Mouse (Mus musculus) liver, embryonic 11.5 days (tissue): ENCODE measurements around the gene Olfr1392. TPM values are rescaled to one million over a fixed set of nuclear protein-coding genes. Genes with fewer than 3 reads are reported as not detected.

Experiments used
- ATAC-seq: fragments of 200-750 bp; cut with Nextera tagmentation; replicated peaks from 2 replicates; pipeline ENCODE4 v1.8.0; 2017; ENCODE audit warnings: moderate number of reproducible peaks, mild to moderate bottlenecking, moderate TSS enrichment, moderate library complexity; ENCODE audit not compliant: low FRiP score
- DNase-seq: peaks from one replicate; pipeline ENCODE4 v3.0.0-alpha.2; 2017; ENCODE audit warnings: low spot score
- H3K27ac ChIP-seq: fragments of 300-500 bp; sonication (generic); 2 replicates; pipeline ENCODE4 v1.5.1; 2014; ENCODE audit warnings: mild to moderate bottlenecking, low read depth, low read length, control low read depth
- H3K27me3 ChIP-seq: fragments of 300-500 bp; sonication (generic); replicated peaks from 2 replicates; pipeline ENCODE4 v1.6.1; 2014; ENCODE audit warnings: low read length, mixed read lengths; ENCODE audit not compliant: control insufficient read depth, insufficient read depth
- H3K36me3 ChIP-seq: fragments of 300-500 bp; sonication (generic); 2 replicates; pipeline ENCODE4 v1.6.1; 2014; ENCODE audit warnings: mild to moderate bottlenecking, low read length, moderate library complexity, mixed read lengths; ENCODE audit not compliant: control insufficient read depth, insufficient read depth
- H3K4me1 ChIP-seq: fragments of 300-500 bp; sonication (generic); replicated peaks from 2 replicates; pipeline ENCODE4 v1.6.1; 2014; ENCODE audit warnings: low read length, mixed read lengths; ENCODE audit not compliant: control insufficient read depth, insufficient read depth
- H3K4me2 ChIP-seq: fragments of 300-500 bp; sonication (generic); 2 replicates; pipeline ENCODE4 v1.6.1; 2014; ENCODE audit warnings: mild to moderate bottlenecking, control low read depth, moderate library complexity
- H3K4me3 ChIP-seq: fragments of 300-500 bp; sonication (generic); 2 replicates; pipeline ENCODE4 v1.5.1; 2014; ENCODE audit warnings: low read depth, low read length, control low read depth
- H3K9ac ChIP-seq: fragments of 300-500 bp; sonication (generic); 2 replicates; pipeline ENCODE4 v1.6.1; 2014; ENCODE audit warnings: low read depth, low read length, control low read depth
- H3K9me3 ChIP-seq: fragments of 300-500 bp; sonication (generic); 2 replicates; pipeline ENCODE4 v1.6.1; 2016; ENCODE audit warnings: low read length, inconsistent platforms, mixed read lengths; ENCODE audit not compliant: control insufficient read depth
- WGBS: fragments of 180-500 bp; shearing (Covaris S2); extraction: QIAGEN DNeasy Blood & Tissue Kit; methylation state at CpG from one replicate; pipeline ENCODE4 v1.1.7; 2014; 5-methylcytosine and 5-hydroxymethylcytosine counted together
- polyA plus RNA-seq: library from polyadenylated mRNA; unstranded; fragments of >200 nt; fragmentation: Nextera tagmentation; extraction: Ambion mirVana; gene quantifications from 2 replicates; pipeline ENCODE4 v1.2.1, GENCODE M21; 2014

The Olfr1392 gene
- polyA plus RNA-seq, 1 experiment from 2014 or later = not detected

DNA sequence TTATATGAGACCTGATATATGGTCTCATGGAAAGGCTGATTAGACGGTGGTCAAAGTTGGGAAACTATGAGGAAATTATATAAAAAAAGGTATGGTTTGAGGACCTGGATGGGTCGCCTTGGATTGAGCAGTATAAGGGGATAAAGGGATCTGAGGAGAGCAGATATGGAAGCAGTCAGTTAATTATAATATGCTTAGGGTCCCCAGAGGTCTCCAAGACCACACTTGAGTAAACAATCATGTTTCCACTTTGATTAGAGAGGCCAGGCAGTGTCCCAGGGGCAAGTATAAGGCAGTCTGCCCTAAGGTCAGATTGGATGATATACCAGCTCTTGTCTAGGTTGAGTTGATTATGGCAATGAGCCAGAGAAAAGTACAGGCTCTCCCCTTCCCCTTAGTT lies 37.4 kb downstream of the Olfr1392 start, which contains the start of gene Olfr1391:
Olfr1391 (plus strand) TSS at position 301 of the 400 bp plus-strand sequence.
- H3K27me3 ChIP-seq = no peaks in the 10 kb centered on the region
- no peak within 1 kb of the TSS for H3K4me3 ChIP-seq
- DNase-seq (no peak), ATAC-seq (no peak)
- H3K4me1 ChIP-seq = no peaks in the 10 kb centered on the region
- no peak within 1 kb of the TSS for H3K9ac ChIP-seq
- 67% methylated on average over 2 of the region's 2 CpGs for WGBS
- H3K4me2 ChIP-seq = no peak within 1 kb of the TSS
- H3K27ac ChIP-seq = no peak within 1 kb of the TSS
- no peaks in the 10 kb centered on the region for H3K9me3 ChIP-seq
- no peaks in the 10 kb centered on the region for H3K36me3 ChIP-seq

DNA sequence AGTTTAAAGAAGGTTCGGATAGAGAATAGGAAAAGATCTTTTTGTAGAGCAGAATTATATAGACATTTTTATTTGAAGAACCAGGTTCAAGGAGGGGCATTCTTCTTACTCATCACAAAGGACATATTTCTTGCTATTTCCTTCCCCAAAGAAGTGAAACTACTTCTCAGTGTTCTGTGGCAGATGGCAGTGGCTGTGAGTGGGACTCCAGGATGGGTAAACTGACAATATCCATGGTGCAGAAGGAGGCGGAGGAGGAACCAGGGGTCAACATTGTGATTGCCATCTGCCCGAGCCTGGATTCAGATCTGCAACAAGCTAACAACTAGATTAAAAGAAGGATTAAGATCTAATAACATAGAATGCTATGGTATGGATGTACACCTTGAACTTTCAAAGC lies 41.6 kb downstream of the Olfr1392 start:
- DNase-seq = no peak
- no peak overlapping the region for H3K27ac ChIP-seq
- no peaks in the 10 kb centered on the region for H3K4me1 ChIP-seq
- no peak overlapping the region for H3K9ac ChIP-seq
- H3K9me3 ChIP-seq = no peaks in the 10 kb centered on the region
- WGBS = 68% methylated on average over 3 of the region's 3 CpGs
- no peak overlapping the region for H3K4me3 ChIP-seq
- ATAC-seq = no peak
- no peaks in the 10 kb centered on the region for H3K27me3 ChIP-seq
- no peaks in the 10 kb centered on the region for H3K36me3 ChIP-seq
- H3K4me2 ChIP-seq = no peak overlapping the region

DNA sequence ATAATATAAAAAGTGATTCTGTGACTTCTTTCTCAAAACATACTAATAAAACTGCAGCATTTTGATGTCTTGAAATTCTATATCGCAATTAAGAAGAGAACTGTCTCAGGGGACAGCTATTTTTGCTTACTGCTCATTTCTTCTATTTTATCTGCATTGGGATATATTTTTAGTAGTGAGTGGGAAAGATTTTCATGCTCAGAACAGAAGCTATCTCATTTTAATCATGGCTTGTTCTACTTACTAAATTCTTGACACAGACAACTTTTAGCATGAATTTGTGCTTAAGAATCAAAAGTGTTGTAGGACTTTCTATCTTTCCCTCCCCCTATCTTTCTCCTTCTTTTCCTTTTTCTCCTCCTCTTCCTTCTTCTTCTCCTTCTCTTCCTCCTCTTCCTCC lies 44.6 kb downstream of the Olfr1392 start:
- WGBS = 65% methylated on average over 1 of the region's 1 CpGs
- Histone ChIP-seq H3K9ac (no peak overlapping the region), H3K36me3 (no peaks in the 10 kb centered on the region), H3K4me1 (no peaks in the 10 kb centered on the region), H3K4me3 (no peak overlapping the region), H3K27me3 (no peaks in the 10 kb centered on the region), H3K9me3 (no peaks in the 10 kb centered on the region), H3K4me2 (no peak overlapping the region), H3K27ac (no peak overlapping the region)
- DNase-seq = no peak
- no peak for ATAC-seq

DNA sequence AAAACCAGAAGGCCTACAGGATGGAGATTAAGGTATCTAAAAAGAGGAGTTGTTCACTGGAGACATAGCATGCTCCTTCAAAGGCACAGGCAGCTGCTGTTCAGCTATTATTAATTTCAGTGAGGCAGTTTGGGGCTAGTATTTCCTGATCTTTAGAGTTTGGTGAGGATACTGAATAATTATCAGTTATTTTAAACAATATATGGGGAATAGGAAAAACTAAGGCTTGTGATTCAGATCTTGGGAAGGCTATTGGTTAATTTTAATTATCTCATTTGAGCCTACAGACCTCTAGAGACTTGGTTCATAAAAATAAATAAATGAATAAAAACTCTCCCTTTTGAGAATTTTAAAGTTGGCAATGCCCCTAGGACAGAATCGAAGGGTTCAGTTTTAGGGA lies 49.8 kb downstream of the Olfr1392 start, which contains the start of gene Olfr1390:
Olfr1390 (plus strand) TSS at position 301 of the 400 bp plus-strand sequence.
- ATAC-seq (no peak), DNase-seq (no peak)
- Histone ChIP-seq H3K4me3 (no peak within 1 kb of the TSS), H3K9ac (no peak within 1 kb of the TSS), H3K27me3 (no peaks in the 10 kb centered on the region), H3K4me1 (no peaks in the 10 kb centered on the region), H3K9me3 (no peaks in the 10 kb centered on the region), H3K36me3 (no peaks in the 10 kb centered on the region), H3K4me2 (no peak within 1 kb of the TSS), H3K27ac (no peak within 1 kb of the TSS)
- WGBS = 84% methylated on average over 1 of the region's 1 CpGs

DNA sequence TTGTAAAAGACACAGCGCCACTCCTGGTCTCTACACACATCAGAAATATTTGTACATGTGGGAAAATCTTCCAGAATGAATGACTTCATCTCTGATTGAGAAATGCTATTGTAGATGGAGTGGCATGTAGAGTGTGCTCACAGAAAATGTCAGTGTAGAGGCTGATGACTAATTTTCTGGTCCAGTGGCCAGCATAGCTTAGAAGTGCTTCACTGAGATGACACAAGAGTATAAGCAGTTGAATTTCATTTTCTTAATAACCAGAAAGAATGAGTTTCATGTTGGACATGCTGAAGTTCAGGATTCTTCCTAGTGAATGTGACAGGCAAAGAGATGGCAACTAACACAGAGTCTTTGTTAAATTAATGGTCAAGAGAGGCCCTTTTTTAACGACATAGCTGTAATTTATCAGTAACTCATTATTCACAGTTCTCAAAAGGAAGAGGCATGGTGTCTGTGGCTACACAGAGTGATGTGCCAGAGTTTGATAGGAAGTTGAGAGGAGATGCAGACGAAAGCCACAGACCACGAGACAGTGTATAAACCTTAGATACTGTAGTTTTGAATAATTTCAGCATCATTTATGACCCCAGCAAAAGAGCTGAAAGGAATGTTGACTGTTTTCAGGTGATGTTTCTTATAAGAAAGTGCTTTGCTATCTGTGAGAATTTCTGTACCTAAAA lies 52.2 kb downstream of the Olfr1392 start:
- no peak for ATAC-seq

More for the DNA sequence above, 52.2 kb downstream of the Olfr1392 start:
- 35% methylated on average over 4 of the region's 4 CpGs for WGBS
- Histone ChIP-seq H3K4me3 (no peak overlapping the region), H3K4me1 (no peaks in the 10 kb centered on the region), H3K9me3 (no peaks in the 10 kb centered on the region), H3K9ac (no peak overlapping the region), H3K4me2 (no peak overlapping the region), H3K27me3 (no peaks in the 10 kb centered on the region), H3K27ac (no peak overlapping the region), H3K36me3 (no peaks in the 10 kb centered on the region)
- DNase-seq = no peak

Other genes with a start within 250 kb of the Olfr1392 start
- gene 9930111J21Rik2, start 234.0 kb upstream of the Olfr1392 start, polyA plus RNA-seq = 0.30 and 0.31 TPM in 2 replicates
- gene Tgtp2, start 221.1 kb upstream of the Olfr1392 start, polyA plus RNA-seq = 0.23 and 0.58 TPM in 2 replicates
- gene Ifi47, start 208.7 kb upstream of the Olfr1392 start, polyA plus RNA-seq = 6.0 and 8.2 TPM in 2 replicates
- not detected in 2 replicates for gene Olfr1396, start 170.4 kb upstream of the Olfr1392 start, polyA plus RNA-seq
- gene Olfr1395, start 143.0 kb upstream of the Olfr1392 start, polyA plus RNA-seq = not detected in 2 replicates
- not detected in 2 replicates for gene Olfr1394, start 130.9 kb upstream of the Olfr1392 start, polyA plus RNA-seq
- gene Btnl9, start 98.1 kb upstream of the Olfr1392 start, polyA plus RNA-seq = 2.0 and 2.2 TPM in 2 replicates
- 30.9 and 32.2 TPM in 2 replicates for gene Zfp62, start 82.0 kb upstream of the Olfr1392 start, polyA plus RNA-seq
- 41.7 and 43.3 TPM in 2 replicates for gene Mgat1, start 41.1 kb upstream of the Olfr1392 start, polyA plus RNA-seq
- 0.13 TPM in 1 of 2 replicates, not detected in the other for gene Olfr1393, start 7.0 kb upstream of the Olfr1392 start, polyA plus RNA-seq
- gene Olfr10, start 19.5 kb downstream of the Olfr1392 start, polyA plus RNA-seq = not detected in 2 replicates
- not detected in 2 replicates for gene Olfr1391, start 37.5 kb downstream of the Olfr1392 start, polyA plus RNA-seq
- not detected in 2 replicates for gene Olfr1390, start 49.9 kb downstream of the Olfr1392 start, polyA plus RNA-seq
- gene Olfr1389, start 137.8 kb downstream of the Olfr1392 start, polyA plus RNA-seq = not detected in 2 replicates
- gene Olfr1388, start 151.3 kb downstream of the Olfr1392 start, polyA plus RNA-seq = 0.19 and 0.21 TPM in 2 replicates
- not detected in 2 replicates for gene Olfr1387, start 170.1 kb downstream of the Olfr1392 start, polyA plus RNA-seq
- gene Olfr1386, start 179.8 kb downstream of the Olfr1392 start, polyA plus RNA-seq = not detected in 2 replicates
- not detected in 2 replicates for gene Olfr1385, start 203.8 kb downstream of the Olfr1392 start, polyA plus RNA-seq
- gene Olfr1384, start 221.4 kb downstream of the Olfr1392 start, polyA plus RNA-seq = not detected in 2 replicates
- not detected in 2 replicates for gene Olfr1383, start 234.4 kb downstream of the Olfr1392 start, polyA plus RNA-seq
- not detected in 2 replicates for gene Olfr1382, start 243.0 kb downstream of the Olfr1392 start, polyA plus RNA-seq